Mouse (Mus musculus) cerebellum, adult (tissue): ENCODE data around the gene Nfkbia.

ENCODE experiments used
- ATAC-seq: cut with Nextera tagmentation; 2 replicates; pipeline ENCODE4 v1.9.2; 2017; ENCODE audit warnings: mild to moderate bottlenecking, moderate library complexity, mixed read lengths; ENCODE audit not compliant: insufficient number of reproducible peaks, low FRiP score, low TSS enrichment

Gene Nfkbia

GRCm38 (mm10) chr12:55490722-55491449 is 1.6 kb downstream of the Nfkbia start:
- ATAC-seq = no peak

- ATAC-seq = no peak
These were observed 2.3 kb downstream of the Nfkbia start for GRCm38 (mm10) chr12:55489986-55490721.

GRCm38 (mm10) chr12:55488661-55489447 is 3.6 kb downstream of the Nfkbia start:
- no peak for ATAC-seq

- no peak for ATAC-seq
These were observed 4.4 kb downstream of the Nfkbia start for GRCm38 (mm10) chr12:55487843-55488660.

- no peak for ATAC-seq
These were observed 5.3 kb downstream of the Nfkbia start for GRCm38 (mm10) chr12:55486923-55487674.

GRCm38 (mm10) chr12:55484800-55485199 is 7.6 kb downstream of the Nfkbia start:
- ATAC-seq = no peak

- no peak for ATAC-seq
These were observed 8.2 kb downstream of the Nfkbia start for GRCm38 (mm10) chr12:55484079-55484774.

GRCm38 (mm10) chr12:55483591-55483990 is 8.9 kb downstream of the Nfkbia start:
- no peak for ATAC-seq

GRCm38 (mm10) chr12:55482732-55483131 is 9.7 kb downstream of the Nfkbia start:
- ATAC-seq = no peak

- no peak for ATAC-seq
These were observed 10.7 kb downstream of the Nfkbia start for GRCm38 (mm10) chr12:55481739-55482138.

- ATAC-seq = no peak
These were observed 11.8 kb downstream of the Nfkbia start for GRCm38 (mm10) chr12:55480471-55481153.

GRCm38 (mm10) chr12:55478901-55479300 is 13.5 kb downstream of the Nfkbia start:
- no peak for ATAC-seq

- ATAC-seq = no peak
These were observed 18.3 kb downstream of the Nfkbia start for GRCm38 (mm10) chr12:55474209-55474583.

- no peak for ATAC-seq
These were observed 18.9 kb downstream of the Nfkbia start for GRCm38 (mm10) chr12:55473250-55474208.

- ATAC-seq = no peak
These were observed 21.1 kb downstream of the Nfkbia start for GRCm38 (mm10) chr12:55471344-55471743.

GRCm38 (mm10) chr12:55470442-55470841 is 22.0 kb downstream of the Nfkbia start:
- ATAC-seq = no peak
